Mouse (Mus musculus): ENCODE measurements around the gene Erich3. TPM values are rescaled to one million over a fixed set of nuclear protein-coding genes. Genes with fewer than 3 reads are reported as not detected.

The Erich3 gene
- total and polyA plus RNA-seq, 3 experiments, result not detected

GRCm38 (mm10) chr3:154700735-154701134 is 37.1 kb downstream of the Erich3 start:
- Histone ChIP-seq H3K9ac (ENCODE audit: control insufficient read depth, low read depth, low read length, poor library complexity, severe bottlenecking) (no peak overlapping the region), H3K79me2 (ENCODE audit: control insufficient read depth, insufficient read depth, low read length, poor library complexity) (no peaks in the 10 kb centered on the region)

GRCm38 (mm10) chr3:154704755-154705154 is 41.1 kb downstream of the Erich3 start:
- TF ChIP-seq POLR2AphosphoS2 (IDR thresholded peaks at IDR 0.05; ENCODE audit: low read length) (no peak), NELFE (IDR thresholded peaks at IDR 0.05; ENCODE audit: low read depth, low read length) (no peak)
- no peaks in the 10 kb centered on the region for H3K4me1 ChIP-seq (ENCODE audit: control insufficient read depth in 1 of 2, insufficient read depth in 2 of 2, low read length in 2 of 2)
- H3K27me3 ChIP-seq (ENCODE audit: control insufficient read depth in 1 of 2, insufficient read depth in 2 of 2, low read length in 2 of 2), result no peaks in the 10 kb centered on the region
- no peaks in the 10 kb centered on the region for H3K36me3 ChIP-seq (ENCODE audit: control insufficient read depth in 1 of 2, insufficient read depth in 2 of 2, low read length in 2 of 2)
- no peaks in the 10 kb centered on the region for H3K9me3 ChIP-seq (replicated peaks; ENCODE audit: insufficient read depth, low read length)
- H3K4me3 ChIP-seq (ENCODE audit: control insufficient read depth in 1 of 2, insufficient read depth in 1 of 2, low read depth in 2 of 2, low read length in 2 of 2), result no peak overlapping the region
- H3K79me2 ChIP-seq (ENCODE audit: control insufficient read depth, insufficient read depth, low read length, poor library complexity), result no peaks in the 10 kb centered on the region
- H3K9ac ChIP-seq (ENCODE audit: control insufficient read depth, low read depth, low read length, poor library complexity, severe bottlenecking), result no peak overlapping the region
- no peak overlapping the region for H3K27ac ChIP-seq (ENCODE audit: control insufficient read depth, low read depth, low read length)
- DNase-seq (ENCODE audit: low read depth, low spot score), result no peak

More at GRCm38 (mm10) chr3:154700735-154701134, 37.1 kb downstream of the Erich3 start:
- no peak overlapping the region for H3K27ac ChIP-seq (ENCODE audit: control insufficient read depth, low read depth, low read length)
- no peak overlapping the region for H3K4me3 ChIP-seq (ENCODE audit: control insufficient read depth in 1 of 2, insufficient read depth in 1 of 2, low read depth in 2 of 2, low read length in 2 of 2)
- no peaks in the 10 kb centered on the region for H3K4me1 ChIP-seq (ENCODE audit: control insufficient read depth in 1 of 2, insufficient read depth in 2 of 2, low read length in 2 of 2)
- no peaks in the 10 kb centered on the region for H3K36me3 ChIP-seq (ENCODE audit: control insufficient read depth in 1 of 2, insufficient read depth in 2 of 2, low read length in 2 of 2)
- no peak for DNase-seq (ENCODE audit: low read depth, low spot score)
- H3K27me3 ChIP-seq (ENCODE audit: control insufficient read depth in 1 of 2, insufficient read depth in 2 of 2, low read length in 2 of 2), result no peaks in the 10 kb centered on the region
- no peaks in the 10 kb centered on the region for H3K9me3 ChIP-seq (replicated peaks; ENCODE audit: insufficient read depth, low read length)
- TF ChIP-seq RAD21 (IDR thresholded peaks at IDR 0.05; ENCODE audit: low read depth, low read length) (no peak), SIN3A (IDR thresholded peaks at IDR 0.05; ENCODE audit: low read length) (no peak), GABPA (IDR thresholded peaks at IDR 0.05; ENCODE audit: low read depth, low read length) (no peak), ZMIZ1 (IDR thresholded peaks at IDR 0.05; ENCODE audit: low read depth, low read length) (no peak), GATA1 (IDR thresholded peaks at IDR 0.05; ENCODE audit: low read depth, low read length) (no peak), ZNF384 (IDR thresholded peaks at IDR 0.05; ENCODE audit: low read depth, low read length) (no peak), KAT2A (conservative IDR thresholded peaks at IDR 0.05; ENCODE audit: low read depth, low read length) (no peak), MAX (IDR thresholded peaks at IDR 0.05; ENCODE audit: low read length) (no peak), POLR2A (IDR thresholded peaks at IDR 0.05; ENCODE audit: control insufficient read depth in 1 of 2, insufficient read depth in 1 of 2, low read depth in 1 of 2, low read length in 2 of 2, poor library complexity in 1 of 2) (no peak), HCFC1 (IDR thresholded peaks at IDR 0.05; ENCODE audit: low read depth, low read length) (no peak), USF2 (IDR thresholded peaks at IDR 0.05; ENCODE audit: borderline replicate concordance in 1 of 2, insufficient read depth in 1 of 2, low read depth in 1 of 2, low read length in 2 of 2) (no peak), CHD1 (IDR thresholded peaks at IDR 0.05; ENCODE audit: low read depth, low read length) (no peak), ZKSCAN1 (IDR thresholded peaks at IDR 0.05; ENCODE audit: low read depth, low read length) (no peak), POLR2AphosphoS2 (IDR thresholded peaks at IDR 0.05; ENCODE audit: low read length) (no peak), ELF1 (IDR thresholded peaks at IDR 0.05; ENCODE audit: low read depth, low read length) (no peak), POLR2AphosphoS5 (IDR thresholded peaks at IDR 0.05; ENCODE audit: borderline replicate concordance, low read depth, low read length) (no peak), CTCF (IDR thresholded peaks at IDR 0.05 in 2 of 3, conservative IDR thresholded peaks at IDR 0.05 in 1 of 3; ENCODE audit: control insufficient read depth in 1 of 3, insufficient read depth in 1 of 3, low read depth in 2 of 3, low read length in 3 of 3, poor library complexity in 1 of 3, severe bottlenecking in 1 of 3) (no peak), NELFE (IDR thresholded peaks at IDR 0.05; ENCODE audit: low read depth, low read length) (no peak)

All from MEL (cell line).